Mouse (Mus musculus): ENCODE data around the gene Mrps18a.

Mrps18a gene

DNA sequence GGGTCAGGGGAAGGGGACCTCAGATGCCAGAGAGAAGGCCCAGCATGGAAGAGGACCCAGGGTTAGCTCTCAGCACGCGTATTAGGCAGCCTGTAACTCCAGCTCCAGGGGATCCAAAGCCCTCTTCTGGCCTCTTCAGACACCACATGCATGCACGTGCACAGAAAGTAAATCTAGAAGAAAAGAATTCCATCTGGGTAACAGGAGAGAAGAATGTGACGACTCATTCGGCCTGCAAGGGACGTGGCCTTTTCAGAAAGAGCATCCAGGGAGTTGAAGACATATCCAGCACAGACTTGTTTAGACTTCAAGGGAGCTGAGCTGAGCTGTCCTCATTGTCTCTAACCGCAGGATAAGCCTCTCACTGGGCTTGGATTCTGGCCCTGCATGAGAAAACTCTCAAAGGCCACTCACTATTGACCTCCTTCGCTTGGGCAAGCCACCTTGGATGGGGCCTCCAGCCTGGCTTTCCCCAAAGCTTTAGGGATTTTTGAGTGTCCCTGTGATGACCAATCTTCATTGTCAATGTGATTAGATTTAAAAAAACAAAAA, 8.1 kb upstream of the Mrps18a start:
- no peak for DNase-seq

DNA sequence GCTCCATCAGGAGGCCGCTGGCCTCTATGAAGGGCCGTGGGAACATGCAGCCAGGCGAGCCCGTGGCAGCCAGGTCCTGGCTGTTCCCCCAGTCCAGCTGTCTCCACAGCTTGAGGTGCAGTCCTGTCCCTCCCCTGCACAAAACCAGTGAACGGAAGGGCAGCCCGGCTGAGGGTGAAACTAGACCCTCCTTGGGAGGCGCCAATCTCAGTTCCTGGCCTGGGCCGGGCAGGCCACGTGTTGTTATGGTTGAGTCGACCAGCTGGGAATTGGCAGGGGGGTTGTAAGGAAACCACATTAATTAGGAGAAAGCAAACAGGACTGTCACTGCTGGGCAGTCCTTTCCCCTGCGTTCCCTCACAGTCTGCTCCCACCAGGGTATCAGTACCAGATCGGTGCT, 6.3 kb upstream of the Mrps18a start:
- no peak for DNase-seq

DNA sequence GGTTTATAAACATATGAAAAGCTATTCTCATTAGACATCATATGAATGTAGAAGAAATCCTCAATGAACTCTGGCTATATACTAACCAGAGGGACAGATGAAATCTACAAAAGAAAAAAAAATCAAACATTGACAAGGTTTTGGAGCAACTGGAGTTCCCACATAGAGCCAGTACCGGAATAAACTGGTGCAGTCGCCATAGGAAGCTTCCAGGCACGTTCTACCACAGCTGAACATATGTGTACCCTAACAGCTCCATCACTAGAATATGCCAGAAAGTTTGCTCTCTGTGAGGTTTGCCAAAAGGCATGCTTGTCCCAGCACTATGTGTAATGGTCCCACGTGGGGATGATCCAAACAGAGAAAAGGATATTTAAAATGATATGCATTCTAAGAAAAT, 2.5 kb upstream of the Mrps18a start:
- DNase-seq: no peak

DNA sequence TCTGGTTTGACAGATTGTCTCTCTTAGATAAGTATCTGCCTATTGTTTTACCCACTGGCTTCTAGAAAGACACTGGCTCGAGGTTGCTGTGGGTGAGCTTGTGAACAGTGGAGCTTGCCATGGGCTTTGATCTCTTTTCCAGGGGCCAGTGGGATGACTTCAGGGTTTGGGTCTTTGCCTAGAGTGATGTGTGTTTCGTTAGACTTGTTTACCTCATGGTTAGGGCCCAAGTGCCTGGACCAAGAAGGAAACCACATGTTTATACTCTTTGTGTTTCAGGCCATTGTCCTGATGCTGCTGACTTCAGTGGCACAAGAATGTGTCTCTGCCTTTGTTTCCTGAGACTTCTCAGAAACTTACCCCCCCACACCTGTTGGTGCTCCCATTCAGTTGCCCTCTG, 4.7 kb downstream of the Mrps18a start:
- DNase-seq: no peak

DNA sequence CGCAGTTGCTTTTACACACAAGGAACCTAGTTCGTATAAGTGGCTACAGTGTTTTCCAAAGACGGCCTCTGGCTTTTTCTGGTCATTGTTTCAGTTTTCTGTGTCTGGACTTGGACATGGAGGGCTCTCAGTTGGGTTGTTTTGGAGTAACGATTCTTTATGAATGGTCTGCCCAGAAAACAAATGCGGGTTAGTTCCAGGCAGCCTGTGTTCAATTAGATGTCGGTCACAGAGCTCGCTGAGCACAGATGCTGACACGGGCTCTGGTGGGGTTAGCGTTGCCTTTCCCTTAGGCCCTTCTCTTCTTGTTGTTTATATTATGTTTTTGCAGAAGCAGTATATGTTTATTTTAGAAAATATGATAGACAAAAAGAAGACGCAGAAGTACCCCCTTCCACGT, 5.4 kb downstream of the Mrps18a start:
- no peak for DNase-seq

DNA sequence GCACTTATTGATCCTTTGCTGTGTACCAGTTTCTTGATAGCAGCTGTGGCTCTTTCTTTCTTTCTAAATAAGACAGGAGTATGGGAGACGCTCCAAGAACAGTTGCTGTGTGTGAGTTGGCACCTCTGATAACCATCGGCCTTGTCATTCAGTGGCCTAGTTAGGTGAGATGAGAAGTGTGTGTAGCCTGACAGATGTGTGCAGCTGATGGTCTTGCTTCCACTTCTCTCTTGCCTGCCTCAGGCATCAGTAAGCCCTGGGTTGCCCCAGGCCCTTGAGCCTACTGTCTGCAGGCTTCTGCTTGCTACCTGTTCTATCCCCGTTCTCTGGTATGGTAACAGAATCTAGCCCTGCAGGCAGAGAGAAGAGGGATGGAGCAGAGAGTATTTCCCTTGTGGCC, 6.1 kb downstream of the Mrps18a start:
- no peak for DNase-seq

DNA sequence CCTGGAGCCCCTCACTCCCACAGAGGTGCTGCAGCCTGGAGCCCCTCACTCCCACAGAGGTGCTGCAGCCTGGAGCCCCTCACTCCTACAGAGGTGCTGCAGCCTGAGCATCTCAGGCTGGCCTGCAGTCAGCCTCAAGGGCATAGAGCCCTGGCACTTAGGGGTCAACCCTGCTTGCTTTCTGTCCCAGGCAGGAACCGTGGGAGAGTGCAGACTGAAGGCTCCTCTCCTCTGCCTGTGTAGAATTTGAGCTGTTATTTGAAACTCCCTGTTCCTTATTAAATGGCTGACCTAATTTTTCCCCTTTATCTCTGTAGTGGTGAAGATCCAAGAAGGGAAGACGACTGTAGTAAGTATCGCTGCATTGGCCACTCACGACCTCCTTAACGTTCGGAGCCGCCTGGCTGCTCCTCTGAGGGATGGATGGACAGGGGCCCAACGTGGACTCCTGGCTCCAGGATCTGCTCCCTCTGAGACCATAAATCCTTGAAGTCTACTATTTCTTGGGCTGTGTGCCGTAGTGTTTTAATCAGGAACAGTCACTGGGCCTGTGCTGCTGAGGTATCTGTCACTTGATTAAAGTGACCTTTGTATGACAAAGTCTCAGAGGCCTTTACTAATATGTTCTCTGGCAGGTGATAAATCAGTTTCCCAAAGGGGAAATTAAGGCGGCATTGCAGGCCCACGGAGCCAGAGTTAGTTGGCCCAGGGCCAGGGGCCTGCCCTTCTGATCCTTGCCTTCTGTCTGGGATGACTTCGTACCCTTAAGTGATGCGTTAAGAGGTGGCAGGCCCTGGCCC, 7.0 kb downstream of the Mrps18a start:
- no peak for DNase-seq

DNA sequence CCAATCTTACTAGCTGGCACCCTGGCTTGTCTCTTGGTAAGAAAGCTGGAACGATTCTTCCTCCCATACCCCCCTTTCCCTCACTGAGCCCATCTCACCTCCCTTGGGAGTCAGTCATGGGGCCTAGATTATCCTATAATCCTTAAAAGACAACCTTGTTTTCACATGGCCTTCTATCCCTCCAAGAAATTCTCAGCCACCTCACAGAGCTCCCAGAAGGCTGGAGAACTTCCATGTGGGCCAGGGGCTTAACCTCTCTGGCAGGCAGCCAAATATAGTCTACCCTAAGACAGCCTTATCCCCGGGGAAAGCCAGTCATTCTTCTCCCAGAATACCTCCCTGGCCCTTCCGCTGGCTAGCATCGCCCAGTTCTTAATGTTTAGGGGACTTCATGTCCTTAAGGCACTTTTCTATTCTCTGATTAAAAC, 7.7 kb downstream of the Mrps18a start:
- DNase-seq: no peak

DNA sequence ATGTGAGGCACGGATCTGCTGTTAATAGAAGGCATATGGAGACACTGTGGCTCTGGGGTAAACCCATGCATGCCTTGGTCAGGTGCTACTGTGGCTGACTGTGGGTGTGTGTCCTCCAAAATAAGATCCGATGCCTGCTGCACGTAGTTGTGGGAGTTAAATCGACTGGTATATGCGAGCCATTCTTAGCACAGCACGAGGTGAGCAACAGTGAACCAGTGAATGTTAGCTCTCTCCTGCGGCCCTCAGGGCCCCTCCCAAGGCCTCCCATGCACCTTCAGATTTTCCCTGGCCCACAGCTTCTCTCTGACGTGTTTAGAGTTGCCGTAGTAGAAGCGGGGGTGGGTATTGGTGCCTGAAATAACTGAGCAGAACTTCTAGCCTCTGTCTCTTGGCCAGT, 8.9 kb downstream of the Mrps18a start:
- DNase-seq: no peak

DNA sequence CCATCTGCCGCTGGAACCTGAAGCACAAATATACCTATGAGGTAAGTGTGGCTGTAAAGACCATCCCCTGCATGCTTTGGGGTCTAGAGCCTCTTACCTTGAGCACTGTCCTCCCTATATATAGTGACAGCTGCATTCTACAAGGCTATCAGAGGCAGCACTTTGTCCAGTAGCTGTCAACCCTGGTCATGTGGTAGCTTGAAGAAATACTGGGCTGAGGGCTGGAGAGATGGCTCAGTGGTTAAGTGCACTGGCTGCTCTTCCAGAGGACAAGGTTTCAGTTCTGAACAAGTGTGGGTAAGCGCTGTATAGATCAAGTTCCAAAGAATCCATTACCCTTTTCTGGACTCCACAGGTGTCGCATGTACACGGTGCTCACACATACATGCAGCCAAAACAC, 12.0 kb downstream of the Mrps18a start:
- no peak for DNase-seq

DNA sequence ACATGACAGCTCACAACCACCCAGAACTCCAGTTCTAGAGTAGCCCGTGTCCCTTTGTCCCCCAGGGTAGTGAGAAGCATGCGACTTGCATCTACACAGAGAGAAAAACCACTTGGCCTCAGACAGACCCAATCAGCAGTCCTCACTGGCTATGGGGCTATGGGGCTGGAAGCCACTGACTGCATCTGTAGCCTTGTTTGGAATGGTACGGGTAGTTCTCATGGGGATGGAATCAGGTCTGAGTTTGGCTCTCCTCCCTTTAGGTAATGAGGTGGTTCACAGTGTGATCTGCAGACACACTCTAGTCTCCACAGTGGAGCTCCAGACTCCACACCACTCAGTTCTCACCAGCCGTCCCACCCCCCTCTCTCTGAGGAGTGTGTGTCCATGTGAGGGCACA, 12.5 kb downstream of the Mrps18a start:
- DNase-seq: no peak

DNA sequence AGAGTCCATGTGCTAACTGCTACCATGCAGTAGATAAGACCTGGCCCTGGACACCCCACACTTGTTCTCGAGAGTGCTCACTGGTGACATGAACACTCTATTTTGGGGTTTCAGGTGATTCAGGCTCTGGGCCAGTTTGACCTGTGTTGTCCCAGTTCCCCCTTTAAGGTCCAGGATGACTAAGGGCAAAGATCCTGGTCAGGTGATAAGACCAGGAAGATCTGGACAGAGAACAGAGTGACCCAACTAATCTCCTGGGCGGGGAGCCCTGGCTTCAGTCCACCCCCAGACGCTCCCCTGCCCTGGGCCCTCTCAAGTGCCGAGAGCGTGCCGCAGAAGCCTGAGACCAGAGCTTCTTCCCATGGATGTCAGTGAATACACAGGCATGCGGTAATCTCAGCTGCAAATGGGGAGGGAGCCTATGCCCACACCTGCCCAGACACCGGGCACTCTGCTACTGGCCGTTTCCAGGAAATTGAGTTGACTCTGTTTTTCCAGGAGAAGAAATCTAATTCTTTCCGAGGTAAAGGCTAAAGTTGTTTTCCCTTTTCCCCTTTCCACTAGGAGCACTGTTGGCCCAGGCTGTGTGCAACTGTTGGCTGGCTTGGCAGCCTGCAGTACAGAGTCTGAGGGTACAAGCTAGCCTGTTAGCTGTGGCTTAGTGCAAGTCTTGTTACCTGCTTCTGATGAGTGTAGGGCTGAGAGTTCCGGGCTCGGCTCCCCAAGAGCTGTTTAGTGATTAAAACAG, 13.3 kb downstream of the Mrps18a start:
- no peak for DNase-seq

DNA sequence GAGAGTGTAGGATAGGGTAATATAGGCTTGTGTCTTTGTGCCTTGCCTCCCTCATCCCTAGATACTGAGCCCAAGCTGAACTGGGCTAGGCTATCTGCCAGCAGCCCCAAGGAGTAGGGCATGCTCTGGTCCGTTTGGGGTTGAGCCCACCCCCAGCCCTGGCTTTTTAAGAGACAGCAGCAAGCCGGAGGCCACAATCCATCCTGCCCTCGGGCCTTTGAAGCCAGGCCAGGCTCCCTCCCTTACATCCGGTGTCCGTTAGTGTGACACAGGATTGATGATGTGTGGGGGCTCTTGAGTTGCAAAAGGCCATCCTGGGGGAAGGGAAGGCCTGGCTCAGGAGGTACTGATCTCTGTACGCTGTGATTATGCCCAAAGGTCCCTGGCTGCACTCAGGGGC, 15.8 kb downstream of the Mrps18a start:
- no peak for DNase-seq

DNA sequence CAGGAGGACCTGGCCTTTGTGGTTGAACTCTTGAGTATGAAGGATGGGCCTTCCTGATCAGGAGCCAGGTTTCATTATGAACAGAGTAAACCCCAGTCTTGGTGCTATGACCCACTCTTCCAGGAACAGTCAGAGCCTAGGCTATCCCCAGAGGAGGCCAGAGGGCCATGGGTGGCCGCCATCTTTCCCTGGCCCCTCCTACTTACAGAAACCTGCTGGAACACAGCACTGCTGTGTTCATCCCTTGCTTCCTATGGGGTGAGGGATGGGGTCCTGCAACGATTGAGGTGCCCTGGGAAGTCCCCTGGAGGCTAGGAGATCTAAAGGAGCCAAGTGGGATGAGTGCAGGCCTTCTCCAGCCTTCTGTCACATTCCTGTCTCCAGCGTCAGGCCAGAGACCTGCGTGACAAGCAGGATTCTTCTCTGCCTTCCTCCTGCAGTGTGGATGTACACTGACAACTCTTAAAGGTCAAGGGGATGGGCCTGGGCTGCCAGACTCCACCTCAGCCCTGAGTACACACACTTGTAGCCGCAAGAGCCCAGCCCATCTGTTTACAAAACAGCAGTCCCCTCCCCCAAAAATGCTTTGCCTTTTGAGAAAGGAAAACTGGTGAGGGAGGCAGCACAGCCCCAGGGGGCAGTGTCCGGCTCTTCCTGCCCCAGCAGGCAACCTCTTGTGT, 17.2 kb downstream of the Mrps18a start:
- no peak for DNase-seq

DNA sequence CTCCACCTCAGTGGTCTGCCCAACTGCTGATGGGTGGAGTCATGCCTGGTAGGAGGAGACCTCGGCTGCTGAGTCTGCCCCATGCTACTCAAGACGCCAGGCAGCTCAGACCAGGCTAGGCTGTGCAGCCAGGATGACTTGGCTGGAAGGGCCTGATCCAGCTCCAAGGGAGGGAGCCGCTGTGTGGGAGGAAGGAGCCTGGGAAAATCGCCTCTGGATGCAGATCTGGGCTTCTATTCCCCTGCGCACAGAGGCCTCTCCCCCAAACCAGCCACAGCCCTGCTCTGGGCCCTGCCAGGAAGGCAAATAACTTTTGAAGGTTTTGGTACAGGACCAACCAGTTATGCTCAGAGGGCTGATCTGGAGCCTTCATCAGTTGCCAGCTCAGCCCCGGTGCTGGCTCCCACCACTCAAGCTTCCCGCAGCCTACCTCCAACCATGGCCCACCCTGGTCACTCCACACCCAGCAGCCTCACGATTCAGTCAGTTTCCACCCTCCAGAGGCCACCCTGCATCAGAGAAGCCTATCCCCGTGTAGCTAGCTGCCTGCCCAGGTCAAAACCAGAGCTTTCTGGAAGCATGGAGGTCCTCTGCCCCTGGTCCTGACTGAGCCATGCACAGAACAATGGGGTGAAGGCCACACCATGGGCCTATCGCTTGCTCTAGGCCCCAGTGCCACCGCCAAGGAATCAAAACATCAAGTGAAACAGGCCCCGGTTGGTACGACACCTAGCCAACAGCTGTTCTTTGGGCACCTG, 19.1 kb downstream of the Mrps18a start:
- no peak for DNase-seq

DNA sequence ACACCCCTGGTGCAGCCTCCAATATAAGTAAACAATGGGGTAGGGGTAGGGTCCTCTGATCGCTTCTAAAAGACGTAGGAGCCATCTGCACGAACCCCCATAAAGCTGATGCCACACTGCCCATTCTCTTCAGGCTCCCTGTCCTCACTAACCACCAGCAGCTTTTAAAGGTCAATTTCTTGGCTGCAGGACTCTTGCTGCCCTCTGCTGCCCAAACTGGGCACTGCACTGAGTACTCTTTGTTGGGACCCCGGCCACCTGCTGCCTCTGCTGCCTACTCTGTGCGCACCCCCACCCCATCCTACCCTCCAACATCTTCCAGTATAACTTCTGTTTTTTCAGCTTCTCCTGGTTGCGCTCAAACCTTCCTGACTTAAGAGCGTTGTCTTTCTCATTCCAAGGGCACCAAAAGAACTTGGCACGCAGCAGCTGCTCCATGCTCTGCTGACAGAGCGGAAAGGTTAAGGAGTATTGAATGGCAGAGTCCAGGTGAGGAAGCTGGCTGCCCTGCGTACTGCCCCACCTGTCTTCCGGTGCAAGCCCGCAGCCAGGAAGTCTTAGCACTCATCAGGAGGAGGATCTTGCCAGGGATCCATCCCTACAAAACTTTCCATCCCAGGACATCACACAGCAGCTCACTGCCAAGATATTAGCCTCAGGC, 21.4 kb downstream of the Mrps18a start:
- DNase-seq: peak; percentile 74 to 75

DNA sequence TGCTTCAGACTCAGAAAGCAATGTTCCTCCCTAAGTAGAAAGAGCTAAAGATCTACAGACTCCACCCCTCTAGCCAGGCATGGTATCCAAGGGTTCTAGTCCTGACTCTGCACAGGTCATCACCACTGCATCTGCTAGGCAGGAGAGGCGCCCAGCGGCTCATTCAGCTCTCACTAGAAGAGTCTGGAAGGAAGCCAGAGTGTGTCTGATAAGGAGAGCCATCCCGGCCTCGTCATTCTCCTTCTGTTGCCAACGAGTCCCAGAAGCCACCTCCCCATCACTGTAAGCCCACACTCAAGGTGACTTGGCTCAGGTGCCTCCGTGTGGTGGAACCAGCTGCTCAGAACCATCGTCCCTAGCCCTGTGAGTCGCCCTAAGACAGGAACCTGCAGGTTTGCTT, 22.1 kb downstream of the Mrps18a start:
- no peak for DNase-seq

DNA sequence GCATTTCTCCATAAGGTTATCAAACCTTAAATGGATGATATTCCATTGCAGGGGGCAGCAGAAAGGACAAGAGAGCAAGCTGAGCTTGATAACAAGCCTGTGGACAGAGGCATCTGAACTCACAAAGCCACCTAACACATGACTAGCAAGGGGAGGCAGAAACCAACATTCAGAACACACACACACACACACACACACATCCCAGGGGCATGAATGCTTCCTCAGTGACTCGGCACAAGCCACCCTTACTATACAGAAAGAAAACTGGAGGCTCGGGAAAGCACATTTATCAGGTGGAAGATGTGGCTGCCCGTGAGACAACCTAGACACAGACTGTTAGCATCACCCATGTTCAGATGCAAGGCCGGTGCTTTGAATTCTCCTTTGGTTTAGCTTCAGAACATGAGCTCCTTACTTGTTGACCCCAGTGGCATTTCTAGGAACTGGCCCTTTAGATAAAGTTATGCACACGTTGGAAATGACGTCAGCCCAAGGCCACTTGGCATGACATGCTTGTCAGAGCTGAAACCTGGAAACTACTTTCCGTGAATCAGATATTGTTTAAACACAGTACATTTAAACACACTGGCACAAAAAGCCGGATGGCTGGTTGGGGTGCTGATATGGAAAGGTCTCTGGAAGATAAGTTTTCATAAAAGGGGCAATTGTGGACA, 27.9 kb downstream of the Mrps18a start:
- DNase-seq: no peak

DNA sequence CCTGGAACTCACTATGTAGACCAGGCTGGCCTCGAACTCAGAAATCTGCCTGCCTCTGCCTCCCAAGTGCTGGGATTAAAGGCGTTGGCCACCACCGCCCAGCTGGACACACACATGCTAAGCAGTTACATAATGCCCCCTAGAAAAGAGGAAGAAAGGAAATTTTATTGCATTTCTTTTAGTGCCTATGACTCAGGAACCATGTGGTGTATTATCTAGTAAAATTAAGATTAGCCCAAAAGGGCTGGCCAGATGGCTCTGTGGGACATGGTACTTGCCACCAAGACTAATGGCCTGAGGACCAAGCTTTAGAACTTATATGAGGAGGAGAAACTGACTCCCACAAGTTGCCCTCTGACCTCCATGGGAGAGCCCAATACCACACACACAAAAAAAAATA, 29.1 kb downstream of the Mrps18a start:
- no peak for DNase-seq

DNA sequence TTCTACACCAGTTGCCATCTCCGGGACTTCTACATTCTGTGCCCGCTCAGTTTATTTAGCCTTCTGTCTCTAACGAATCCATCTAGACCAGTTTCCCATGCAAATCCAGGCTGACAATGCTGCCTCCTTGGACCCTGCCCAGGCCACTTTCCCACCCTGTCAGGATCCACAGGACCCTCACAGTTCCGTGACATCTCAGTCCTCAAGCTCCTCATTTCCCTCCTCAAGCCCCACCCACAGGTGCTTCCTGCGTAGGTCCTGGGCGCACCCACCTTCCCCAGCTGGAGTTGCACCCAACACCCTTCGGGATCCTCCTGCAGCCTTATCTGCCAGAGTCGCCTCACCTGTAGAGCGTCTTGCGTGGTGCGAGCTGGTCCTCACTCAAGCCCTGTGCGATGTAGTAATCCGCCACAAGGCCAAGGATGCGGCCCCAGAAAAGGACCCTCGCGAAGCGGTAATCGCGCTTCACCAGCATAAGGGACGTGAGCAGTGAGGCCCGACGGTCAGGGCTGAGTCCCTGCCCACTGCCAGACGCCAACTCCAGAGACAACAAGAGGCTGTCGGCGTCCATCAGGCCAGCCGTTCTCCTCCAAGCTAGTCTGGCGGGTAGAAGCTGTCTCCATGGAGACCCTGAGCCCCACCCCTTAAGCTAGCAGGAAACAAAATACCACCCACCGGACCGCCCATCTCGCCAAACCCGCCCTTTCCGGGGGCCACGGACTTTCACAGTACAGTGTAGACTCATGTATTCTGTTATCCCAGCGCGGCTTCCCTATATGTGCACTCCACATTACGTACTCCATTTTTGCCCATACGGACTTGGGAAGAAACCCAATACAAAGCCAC, 33.0 kb downstream of the Mrps18a start, which contains the start of gene Rsph9:
Gene Rsph9 (minus strand): TSS at position 639 of the 846 bp plus-strand sequence.
- DNase-seq: peak; percentile 84 to 87

Measured in B cell, adult 2 months (primary cell).